Mouse (Mus musculus) ES-E14 (cell line): ENCODE data around the gene Pkn3.

Experiments
- CHD2 ChIP-seq: IDR thresholded peaks from 2 replicates; pipeline ENCODE4 v1.6.1; 2014; ENCODE audit warnings: mild to moderate bottlenecking, low read depth, low read length, inconsistent platforms
- HCFC1 ChIP-seq: IDR thresholded peaks from 2 replicates; pipeline ENCODE4 v1.6.1; 2012; ENCODE audit warnings: low read length, inconsistent platforms, borderline replicate concordance; ENCODE audit not compliant: insufficient read depth
- MAFK ChIP-seq: IDR thresholded peaks from 2 replicates; pipeline ENCODE4 v1.6.1; 2014; ENCODE audit warnings: mild to moderate bottlenecking, low read depth, low read length, inconsistent platforms; ENCODE audit not compliant: insufficient read depth
- ZNF384 ChIP-seq: IDR thresholded peaks from 2 replicates; pipeline ENCODE4 v1.6.1; 2012; ENCODE audit warnings: low read depth, low read length, inconsistent platforms

DNA sequence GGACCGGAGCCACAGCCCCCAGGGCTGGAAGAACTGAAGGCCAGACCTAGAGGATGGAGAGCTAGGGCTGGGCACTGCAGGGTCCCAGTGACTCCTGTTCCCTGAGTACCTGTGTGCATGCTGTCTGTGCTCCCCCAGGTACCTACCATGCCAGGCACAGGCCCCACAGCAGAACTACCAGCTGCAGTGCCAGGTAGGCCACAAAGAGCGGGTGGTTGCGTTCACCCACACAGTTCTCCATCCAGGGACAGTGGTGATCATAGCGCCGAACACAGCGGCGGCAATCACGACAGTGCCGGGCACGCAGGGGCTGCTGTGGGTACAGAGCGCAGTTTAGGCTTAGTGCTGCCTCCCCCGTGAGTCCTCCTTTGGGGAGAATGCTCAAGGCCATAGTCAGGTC, 14.0 kb downstream of the Pkn3 start:
- no peak for TF ChIP-seq MAFK
- no peak for TF ChIP-seq ZNF384
- no peak for TF ChIP-seq HCFC1
- no peak for TF ChIP-seq CHD2
